ENCODE assay signal across 19 mouse cellular contexts in the genomic region with DNA sequence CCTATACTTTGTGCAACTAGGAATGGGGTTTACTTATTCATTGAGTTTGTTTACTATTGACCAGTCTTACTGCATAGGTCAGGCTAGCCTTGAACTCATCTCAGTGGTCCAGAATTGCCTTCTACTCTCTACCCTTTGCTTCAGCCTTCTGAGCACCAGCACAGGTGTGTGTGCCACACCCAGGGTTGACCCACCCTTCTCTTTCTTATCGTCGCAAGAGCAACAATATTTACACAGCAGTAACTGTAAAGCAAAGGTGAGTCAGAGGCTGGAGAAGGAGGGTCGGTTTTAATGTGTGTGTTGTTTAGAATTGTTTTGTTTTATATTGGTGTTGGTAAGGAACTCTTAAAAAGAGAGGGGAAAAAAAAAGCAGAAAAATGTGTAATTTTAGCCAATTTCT. TPM values are rescaled to one million over a fixed set of nuclear protein-coding genes. Genes with fewer than 3 reads are reported as not detected.
A peak's percentile ranks its signal among the peaks of the same experiment; 100 is the strongest.
DNase-seq lines count a peak whose midpoint lies in the region; ATAC-seq and TF ChIP-seq lines count a peak whose summit lies in the region.
"Had no signal": no experiment of that assay in that cellular context is flagged by ENCODE, and none has a peak within 500 bp of the region (broad histone marks: within the 10 kb centered on the region; RNA-seq: fewer than 3 reads in every experiment).

No protein-coding gene starts in this region.

- TF ChIP-seq EP300 in lung, postnatal 0 days (IDR thresholded peaks at IDR 0.05): no peak; the same call in 1 of the 2 replicates

- peak; percentile 67 for DNase-seq in lung, postnatal 0 days (ENCODE audit: low spot score)
- no peak for DNase-seq in lung, postnatal 4 days
- no peak for DNase-seq in adrenal gland, postnatal 25 days
- no peak for DNase-seq in cerebellum, adult 11 months
- DNase-seq: adrenal gland, adult 2 months; cerebellum, postnatal 10 days; gastrocnemius, postnatal 10 days; heart, adult 2 months; lung, adult 2 months; midbrain, embryonic 14.5 days; spleen, adult 18-20 months; thymus, postnatal 14 days had no signal

- no peak for TF ChIP-seq CTCF in lung, postnatal 0 days (IDR thresholded peaks at IDR 0.05)

- no peak overlapping the region for H3K27ac ChIP-seq in lung, postnatal 0 days (ENCODE audit: low read length)
- peak overlapping the region; percentile 89 for H3K27ac ChIP-seq in intestine, embryonic 15.5 days
- peak overlapping the region; percentile 92 for H3K27ac ChIP-seq in limb, embryonic 12.5 days
- peak overlapping the region; percentile 68 for H3K27ac ChIP-seq in stomach, embryonic 16.5 days (ENCODE audit: low read length)
- H3K27ac ChIP-seq: embryonic facial prominence, embryonic 15.5 days; heart, adult 2 months; neural tube, embryonic 13.5 days had no signal

- H3K4me1 ChIP-seq in lung, postnatal 0 days (ENCODE audit: insufficient read depth, low read depth, low read length): peaks cover 12% of the 10 kb centered on the region; the same call in 1 of the 2 replicates
- peaks cover 39% of the 10 kb centered on the region for H3K4me1 ChIP-seq in intestine, embryonic 15.5 days (replicated peaks)
- peaks cover 70% of the 10 kb centered on the region for H3K4me1 ChIP-seq in limb, embryonic 12.5 days (replicated peaks)
- H3K4me1 ChIP-seq in stomach, embryonic 16.5 days (ENCODE audit: control insufficient read depth, insufficient read depth, low read length): peaks cover 43% of the 10 kb centered on the region

- H3K9me3 ChIP-seq in lung, postnatal 0 days (ENCODE audit: low read length): no peaks in the 10 kb centered on the region
- H3K9me3 ChIP-seq in intestine, embryonic 15.5 days: no peaks in the 10 kb centered on the region
- H3K9me3 ChIP-seq in limb, embryonic 12.5 days: no peaks in the 10 kb centered on the region
- peaks cover 4% of the 10 kb centered on the region for H3K9me3 ChIP-seq in stomach, embryonic 16.5 days (replicated peaks; ENCODE audit: control insufficient read depth, low read length)
- H3K9me3 ChIP-seq: embryonic facial prominence, embryonic 15.5 days; forebrain, embryonic 10.5 days; neural tube, embryonic 13.5 days had no signal

- H3K27me3 ChIP-seq in lung, postnatal 0 days (replicated peaks; ENCODE audit: insufficient read depth, low read length): no peaks in the 10 kb centered on the region
- no peaks in the 10 kb centered on the region for H3K27me3 ChIP-seq in intestine, embryonic 15.5 days (replicated peaks)
- H3K27me3 ChIP-seq in limb, embryonic 12.5 days: no peaks in the 10 kb centered on the region
- no peaks in the 10 kb centered on the region for H3K27me3 ChIP-seq in stomach, embryonic 16.5 days (ENCODE audit: control insufficient read depth, insufficient read depth, low read length)
- H3K27me3 ChIP-seq: embryonic facial prominence, embryonic 15.5 days; neural tube, embryonic 13.5 days had no signal

- no peaks in the 10 kb centered on the region for H3K36me3 ChIP-seq in lung, postnatal 0 days (ENCODE audit: insufficient read depth, low read length)
- no peaks in the 10 kb centered on the region for H3K36me3 ChIP-seq in intestine, embryonic 15.5 days
- H3K36me3 ChIP-seq in limb, embryonic 12.5 days: no peaks in the 10 kb centered on the region
- no peaks in the 10 kb centered on the region for H3K36me3 ChIP-seq in stomach, embryonic 16.5 days (ENCODE audit: control insufficient read depth, insufficient read depth, low read length)
- H3K36me3 ChIP-seq: embryonic facial prominence, embryonic 15.5 days; forebrain, embryonic 10.5 days; neural tube, embryonic 13.5 days had no signal

- H3K9ac ChIP-seq in lung, postnatal 0 days (replicated peaks; ENCODE audit: low read depth): no peak overlapping the region
- H3K9ac ChIP-seq in intestine, embryonic 15.5 days: no peak overlapping the region
- H3K9ac ChIP-seq in limb, embryonic 12.5 days (replicated peaks): no peak overlapping the region
- no peak overlapping the region for H3K9ac ChIP-seq in stomach, embryonic 16.5 days (ENCODE audit: low read length)
- H3K9ac ChIP-seq: embryonic facial prominence, embryonic 15.5 days; neural tube, embryonic 13.5 days had no signal

- WGBS in lung, postnatal 0 days: 37% methylated on average over 3 of the region's 3 CpGs
- WGBS in intestine, embryonic 15.5 days: 37% methylated on average over 3 of the region's 3 CpGs
- WGBS in limb, embryonic 12.5 days: 28% methylated on average over 3 of the region's 3 CpGs
- WGBS in stomach, embryonic 16.5 days: 44% methylated on average over 3 of the region's 3 CpGs

- ATAC-seq in lung, postnatal 0 days: no peak
- peak; percentile 91 for ATAC-seq in intestine, embryonic 15.5 days
- ATAC-seq in limb, embryonic 12.5 days (ENCODE audit: insufficient number of reproducible peaks, insufficient read depth, low FRiP score, low TSS enrichment, low read depth): no peak
- peak; percentile 81 for ATAC-seq in stomach, embryonic 16.5 days (ENCODE audit: insufficient read depth, low FRiP score)

- no peak overlapping the region for H3K4me3 ChIP-seq in lung, postnatal 0 days (ENCODE audit: low read depth, low read length)
- H3K4me3 ChIP-seq in intestine, embryonic 15.5 days (replicated peaks): no peak overlapping the region
- H3K4me3 ChIP-seq in limb, embryonic 12.5 days (replicated peaks): no peak overlapping the region
- H3K4me3 ChIP-seq in stomach, embryonic 16.5 days (replicated peaks; ENCODE audit: low read length): no peak overlapping the region
- H3K4me3 ChIP-seq: embryonic facial prominence, embryonic 15.5 days; forebrain, embryonic 10.5 days; heart, adult 2 months; hindbrain, embryonic 10.5 days; neural tube, embryonic 13.5 days had no signal

- H3K4me2 ChIP-seq in lung, postnatal 0 days (replicated peaks; ENCODE audit: low read depth, low read length): no peak overlapping the region
- H3K4me2 ChIP-seq in intestine, embryonic 15.5 days (replicated peaks): peak overlapping the region; percentile 41
- peak overlapping the region; percentile 16; the same call in 1 of the 2 replicates for H3K4me2 ChIP-seq in limb, embryonic 12.5 days
- H3K4me2 ChIP-seq in stomach, embryonic 16.5 days (ENCODE audit: low read depth, low read length): 0 out of 2 replicates have a peak overlapping the region, but pooled peaks have one; percentile 1
- H3K4me2 ChIP-seq: embryonic facial prominence, embryonic 15.5 days; neural tube, embryonic 13.5 days had no signal

RNA-seq across cellular contexts. Expression of a gene that starts 40.5 kb away (rescaled TPM):
- polyA plus RNA-seq in lung, postnatal 0 days (2015; fragmentation: Nextera tagmentation; extraction: Ambion mirVana): 109 and 112 TPM in 2 replicates
- 182 and 206 TPM in 2 replicates for polyA plus RNA-seq in intestine, embryonic 15.5 days (2015; fragmentation: Nextera tagmentation; extraction: Ambion mirVana)
- polyA plus RNA-seq in limb, embryonic 12.5 days (2016; fragmentation: Nextera tagmentation; extraction: Ambion mirVana): 146 and 150 TPM in 2 replicates
- 157 and 160 TPM in 2 replicates for polyA plus RNA-seq in stomach, embryonic 16.5 days (2015; fragmentation: Nextera tagmentation; extraction: Ambion mirVana)
- total RNA-seq in adrenal gland, postnatal 25 days (2021): 85.6 and 98.2 TPM in 2 replicates

RNA-seq across cellular contexts. Expression of a gene that starts 59.8 kb away (rescaled TPM):
- 92.9 and 100 TPM in 2 replicates for polyA plus RNA-seq in lung, postnatal 0 days (2015; fragmentation: Nextera tagmentation; extraction: Ambion mirVana)
- 119 and 133 TPM in 2 replicates for polyA plus RNA-seq in intestine, embryonic 15.5 days (2015; fragmentation: Nextera tagmentation; extraction: Ambion mirVana)
- polyA plus RNA-seq in limb, embryonic 12.5 days (2016; fragmentation: Nextera tagmentation; extraction: Ambion mirVana): 80.5 and 83.8 TPM in 2 replicates
- polyA plus RNA-seq in stomach, embryonic 16.5 days (2015; fragmentation: Nextera tagmentation; extraction: Ambion mirVana): 82.6 and 84.9 TPM in 2 replicates
- 48.3 and 51.8 TPM in 2 replicates for total RNA-seq in adrenal gland, postnatal 25 days (2021)

Comparison
In these comparisons a context has a peak if more than half of its experiments do, and no peak if none do; other contexts are left out.
1. ATAC-seq: peak in intestine, embryonic 15.5 days (single experiment) and stomach, embryonic 16.5 days (single experiment); none in lung, postnatal 0 days (single experiment) and limb, embryonic 12.5 days (single experiment).